Mouse (Mus musculus): ENCODE measurements at regions not wholly inside any gene's neighbourhood (a gene's known extent, or its start where the extent isn't known, plus 50 kb on each side); places are given as distances from the start of the nearest gene placed in this dataset.
A peak's percentile ranks its signal among the peaks of the same experiment; 100 is the strongest.

DNA sequence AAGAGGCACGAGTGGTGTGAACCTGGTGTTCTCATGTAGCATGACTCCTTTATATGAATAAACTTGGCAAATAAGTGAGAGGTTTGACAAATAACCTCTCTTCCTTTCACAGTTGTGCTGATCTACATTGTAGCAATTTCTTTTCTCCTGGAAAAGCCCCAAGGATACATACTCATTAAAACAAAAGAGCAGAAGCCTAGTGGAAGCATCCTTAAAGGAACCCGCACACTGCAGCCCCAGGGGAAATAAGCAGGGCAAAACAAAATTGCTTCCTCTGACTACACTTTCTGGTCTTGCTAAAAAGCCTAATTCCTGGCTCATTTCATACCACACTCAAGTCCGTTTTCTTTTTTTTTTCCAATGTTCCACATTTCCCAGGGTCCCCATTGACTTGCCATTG, 72.7 kb upstream of the Gm10184 start:
- Histone ChIP-seq H3K27ac (ENCODE audit: low read depth, low read length) (no peak overlapping the region), H3K9me3 (replicated peaks; ENCODE audit: control insufficient read depth, low read length) (no peaks in the 10 kb centered on the region), H3K4me1 (ENCODE audit: control insufficient read depth, insufficient read depth, low read length) (0 out of 2 replicates have a peak, but pooled peaks cover 5% of the 10 kb centered on the region), H3K36me3 (ENCODE audit: control insufficient read depth, insufficient read depth, low read length) (no peaks in the 10 kb centered on the region), H3K4me2 (ENCODE audit: low read length) (no peak overlapping the region), H3K4me3 (ENCODE audit: low read depth, low read length) (no peak overlapping the region), H3K9ac (ENCODE audit: low read length) (no peak overlapping the region), H3K27me3 (replicated peaks; ENCODE audit: control insufficient read depth, insufficient read depth, low read length) (no peaks in the 10 kb centered on the region)
- no peak for ATAC-seq
- 50% methylated on average over 3 of the region's 3 CpGs for WGBS
- peak; percentile 14 for DNase-seq (ENCODE audit: low spot score)

GRCm38 (mm10) chr17:89979055-89979853, 69.0 kb upstream of the Gm10184 start:
- H3K4me2 ChIP-seq (ENCODE audit: low read length): no peak overlapping the region
- H3K4me1 ChIP-seq (ENCODE audit: control insufficient read depth, insufficient read depth, low read length): 0 out of 2 replicates have a peak, but pooled peaks cover 5% of the 10 kb centered on the region
- no peak overlapping the region for H3K27ac ChIP-seq (ENCODE audit: low read depth, low read length)
- H3K9me3 ChIP-seq (replicated peaks; ENCODE audit: control insufficient read depth, low read length): no peaks in the 10 kb centered on the region
- H3K36me3 ChIP-seq (ENCODE audit: control insufficient read depth, insufficient read depth, low read length): no peaks in the 10 kb centered on the region
- H3K4me3 ChIP-seq (ENCODE audit: low read depth, low read length): no peak overlapping the region
- H3K9ac ChIP-seq (ENCODE audit: low read length): no peak overlapping the region
- ATAC-seq (peak; percentile 66; the same call in 1 of the 2 replicates), DNase-seq (ENCODE audit: low spot score) (peak; percentile 30)
- WGBS: 6% methylated on average over 5 of the region's 5 CpGs
- H3K27me3 ChIP-seq (replicated peaks; ENCODE audit: control insufficient read depth, insufficient read depth, low read length): no peaks in the 10 kb centered on the region

- H3K9ac ChIP-seq (ENCODE audit: low read length): no peak overlapping the region
- no peak overlapping the region for H3K4me2 ChIP-seq (ENCODE audit: low read length)
- H3K36me3 ChIP-seq (ENCODE audit: control insufficient read depth, insufficient read depth, low read length): no peaks in the 10 kb centered on the region
- DNase-seq (ENCODE audit: low spot score): no peak
- no peaks in the 10 kb centered on the region for H3K9me3 ChIP-seq (replicated peaks; ENCODE audit: control insufficient read depth, low read length)
- ATAC-seq: no peak
- no peak overlapping the region for H3K27ac ChIP-seq (ENCODE audit: low read depth, low read length)
- WGBS: 87% methylated on average over 1 of the region's 1 CpGs
- no peak overlapping the region for H3K4me3 ChIP-seq (ENCODE audit: low read depth, low read length)
- no peaks in the 10 kb centered on the region for H3K27me3 ChIP-seq (replicated peaks; ENCODE audit: control insufficient read depth, insufficient read depth, low read length)
- H3K4me1 ChIP-seq (ENCODE audit: control insufficient read depth, insufficient read depth, low read length): no peaks in the 10 kb centered on the region
These were observed 52.8 kb upstream of the Gm10184 start for GRCm38 (mm10) chr17:89963000-89963399.

DNA sequence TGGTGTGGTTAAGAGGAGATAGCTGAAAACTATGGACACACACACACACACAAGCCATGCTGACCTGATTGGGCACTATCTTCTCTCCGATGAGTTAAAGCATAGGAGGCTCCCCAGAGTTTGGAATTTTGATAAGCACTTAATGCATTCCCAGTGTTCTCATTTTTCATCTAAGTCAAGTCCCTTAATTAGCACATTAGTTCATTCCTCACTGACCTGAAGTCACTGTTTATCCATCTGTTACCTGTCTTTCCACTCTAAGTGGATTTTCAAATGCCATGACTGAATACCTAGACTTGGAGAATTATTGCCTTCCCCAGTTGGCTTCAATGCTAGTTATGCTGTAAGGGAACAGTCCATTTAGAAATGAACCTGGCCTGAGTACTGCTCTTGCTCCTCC, 51.2 kb upstream of the Gm10184 start:
- Histone ChIP-seq H3K4me3 (ENCODE audit: low read depth, low read length) (no peak overlapping the region), H3K4me2 (ENCODE audit: low read length) (no peak overlapping the region), H3K36me3 (ENCODE audit: control insufficient read depth, insufficient read depth, low read length) (no peaks in the 10 kb centered on the region), H3K9me3 (replicated peaks; ENCODE audit: control insufficient read depth, low read length) (no peaks in the 10 kb centered on the region), H3K27me3 (replicated peaks; ENCODE audit: control insufficient read depth, insufficient read depth, low read length) (no peaks in the 10 kb centered on the region), H3K4me1 (ENCODE audit: control insufficient read depth, insufficient read depth, low read length) (no peaks in the 10 kb centered on the region), H3K9ac (ENCODE audit: low read length) (no peak overlapping the region), H3K27ac (ENCODE audit: low read depth, low read length) (no peak overlapping the region)
- WGBS: 89% methylated on average over 1 of the region's 1 CpGs
- DNase-seq (ENCODE audit: low spot score) (no peak), ATAC-seq (no peak)

GRCm38 (mm10) chr17:89960368-89960767, 50.1 kb upstream of the Gm10184 start:
- Histone ChIP-seq H3K4me2 (ENCODE audit: low read length) (no peak overlapping the region), H3K27ac (ENCODE audit: low read depth, low read length) (no peak overlapping the region), H3K27me3 (replicated peaks; ENCODE audit: control insufficient read depth, insufficient read depth, low read length) (no peaks in the 10 kb centered on the region), H3K4me3 (ENCODE audit: low read depth, low read length) (no peak overlapping the region), H3K9me3 (replicated peaks; ENCODE audit: control insufficient read depth, low read length) (no peaks in the 10 kb centered on the region), H3K9ac (ENCODE audit: low read length) (no peak overlapping the region), H3K4me1 (ENCODE audit: control insufficient read depth, insufficient read depth, low read length) (no peaks in the 10 kb centered on the region), H3K36me3 (ENCODE audit: control insufficient read depth, insufficient read depth, low read length) (no peaks in the 10 kb centered on the region)
- 59% methylated on average over 1 of the region's 1 CpGs for WGBS
- no peak for ATAC-seq
- peak; percentile 26 for DNase-seq (ENCODE audit: low spot score)

Data from forebrain, embryonic 14.5 days (tissue).